Mouse (Mus musculus) bone marrow, adult 2 months (tissue): ENCODE results near the gene Mycbpap.

ENCODE experiments used
- CTCF ChIP-seq: fragments of 200-500 bp; IDR thresholded peaks from 2 replicates; pipeline ENCODE4 v1.5.1; 2011; ENCODE audit warnings: low read length, control low read depth; ENCODE audit not compliant: control insufficient read depth, insufficient read depth
- POLR2A ChIP-seq: fragments of 200-500 bp; IDR thresholded peaks from 2 replicates; pipeline ENCODE4 v1.6.1; 2011; ENCODE audit warnings: low read depth, mild to moderate bottlenecking, control low read depth, low read length, borderline replicate concordance; ENCODE audit not compliant: control insufficient read depth

- no peak for TF ChIP-seq CTCF
- no peak for TF ChIP-seq POLR2A
Measured at GRCm38 (mm10) chr11:94521219-94521843, at the start of gene Mycbpap.
